Mouse (Mus musculus) intestine, postnatal 0 days (tissue): Measurements from ENCODE around the gene Usp24. TPM values are rescaled to one million over a fixed set of nuclear protein-coding genes. Genes with fewer than 3 reads are reported as not detected.

Experiments used
- ATAC-seq: fragments of 200-750 bp; cut with Nextera tagmentation; 2 replicates; pipeline ENCODE4 v1.8.0; 2017; ENCODE audit warnings: mild to moderate bottlenecking, moderate TSS enrichment, moderate library complexity
- H3K27ac ChIP-seq: fragments of 300-500 bp; sonication (generic); 2 replicates; pipeline ENCODE4 v1.5.1; 2014; ENCODE audit warnings: mild to moderate bottlenecking, low read depth, low read length, moderate library complexity
- H3K27me3 ChIP-seq: fragments of 300-500 bp; sonication (generic); replicated peaks from 2 replicates; pipeline ENCODE4 v1.6.1; 2014; ENCODE audit warnings: low read length, mixed read lengths; ENCODE audit not compliant: control insufficient read depth, insufficient read depth
- H3K36me3 ChIP-seq: fragments of 300-500 bp; sonication (generic); 2 replicates; pipeline ENCODE4 v1.6.1; 2014; ENCODE audit warnings: mild to moderate bottlenecking, moderate library complexity; ENCODE audit not compliant: control insufficient read depth, insufficient read depth
- H3K4me1 ChIP-seq: fragments of 300-500 bp; sonication (generic); replicated peaks from 2 replicates; pipeline ENCODE4 v1.6.1; 2014; ENCODE audit warnings: antibody characterized with exemption, low read length, mixed read lengths; ENCODE audit not compliant: control insufficient read depth, insufficient read depth
- H3K4me2 ChIP-seq: fragments of 300-500 bp; sonication (generic); replicated peaks from 2 replicates; pipeline ENCODE4 v1.6.1; 2014; ENCODE audit warnings: low read depth, mild to moderate bottlenecking, moderate library complexity
- H3K4me3 ChIP-seq: fragments of 300-500 bp; sonication (generic); 2 replicates; pipeline ENCODE4 v1.5.1; 2014; ENCODE audit warnings: low read depth, low read length
- H3K9ac ChIP-seq: fragments of 300-500 bp; sonication (generic); 2 replicates; pipeline ENCODE4 v1.6.1; 2014; ENCODE audit warnings: mild to moderate bottlenecking, low read depth, low read length
- H3K9me3 ChIP-seq: fragments of 300-500 bp; sonication (generic); 2 replicates; pipeline ENCODE4 v1.6.1; 2016; ENCODE audit warnings: mixed run types; ENCODE audit not compliant: control insufficient read depth
- CTCF ChIP-seq: sonication (generic); IDR thresholded peaks from 2 replicates; pipeline ENCODE4 v1.5.1; 2016; ENCODE audit warnings: low read depth, mild to moderate bottlenecking, control low read depth, antibody characterized with exemption, moderate library complexity
- WGBS: fragments of 180-500 bp; shearing (Covaris S2); extraction: QIAGEN DNeasy Blood & Tissue Kit; methylation state at CpG from one replicate; pipeline ENCODE4 v1.1.7; 2014; 5-methylcytosine and 5-hydroxymethylcytosine counted together
- polyA plus RNA-seq: library from polyadenylated mRNA; unstranded; fragments of >200 nt; fragmentation: Nextera tagmentation; extraction: Ambion mirVana; gene quantifications from 2 replicates; pipeline ENCODE4 v1.2.1, GENCODE M21; 2015

Gene Usp24
- polyA plus RNA-seq, 1 experiment from 2014 or later, result 5.3 TPM

- H3K4me1 ChIP-seq, result peaks cover 4% of the 10 kb centered on the region
- 36% methylated on average over 5 of the region's 5 CpGs for WGBS
- no peak for ATAC-seq
- no peak overlapping the region for H3K27ac ChIP-seq
- H3K4me3 ChIP-seq, result peak overlapping the region; percentile 50
- no peaks in the 10 kb centered on the region for H3K27me3 ChIP-seq
- H3K9ac ChIP-seq, result no peak overlapping the region
- H3K36me3 ChIP-seq, result peaks cover 15% of the 10 kb centered on the region; the same call in 1 of the 2 replicates
- no peak for TF ChIP-seq CTCF
- no peaks in the 10 kb centered on the region for H3K9me3 ChIP-seq
- peak overlapping the region; percentile 87 for H3K4me2 ChIP-seq
These were observed 146.5 kb downstream of the Usp24 start for GRCm38 (mm10) chr4:106462524-106462923.

- ATAC-seq, result no peak
These were observed 147.3 kb downstream of the Usp24 start for GRCm38 (mm10) chr4:106463174-106463801.

GRCm38 (mm10) chr4:106467420-106468110 lies 151.6 kb downstream of the Usp24 start:
- Histone ChIP-seq H3K4me1 (peaks cover 4% of the 10 kb centered on the region), H3K27me3 (no peaks in the 10 kb centered on the region), H3K36me3 (no peaks in the 10 kb centered on the region), H3K4me2 (no peak overlapping the region), H3K9me3 (no peaks in the 10 kb centered on the region), H3K4me3 (no peak overlapping the region), H3K27ac (no peak overlapping the region), H3K9ac (no peak overlapping the region)
- ATAC-seq, result no peak
- TF ChIP-seq CTCF, result no peak
- WGBS, result 74% methylated on average over 13 of the region's 13 CpGs

More at GRCm38 (mm10) chr4:106463174-106463801, 147.3 kb downstream of the Usp24 start:
- Histone ChIP-seq H3K27ac (peak overlapping the region; percentile 54; the same call in 1 of the 2 replicates), H3K9me3 (no peaks in the 10 kb centered on the region), H3K4me1 (peaks cover 4% of the 10 kb centered on the region), H3K4me2 (peak overlapping the region; percentile 87), H3K4me3 (peak overlapping the region; percentile 50), H3K9ac (peak overlapping the region; percentile 53), H3K36me3 (peaks cover 8% of the 10 kb centered on the region; the same call in 1 of the 2 replicates), H3K27me3 (no peaks in the 10 kb centered on the region)
- TF ChIP-seq CTCF, result no peak
- WGBS, result 12% methylated on average over 21 of the region's 21 CpGs

- H3K27ac ChIP-seq, result no peak overlapping the region
- no peak for TF ChIP-seq CTCF
- WGBS, result 68% methylated on average over 5 of the region's 5 CpGs
These were observed 154.9 kb downstream of the Usp24 start for GRCm38 (mm10) chr4:106470921-106471320.

GRCm38 (mm10) chr4:106472335-106472734 lies 156.3 kb downstream of the Usp24 start:
- Histone ChIP-seq H3K27me3 (no peaks in the 10 kb centered on the region), H3K4me3 (no peak overlapping the region), H3K4me1 (no peaks in the 10 kb centered on the region), H3K27ac (no peak overlapping the region), H3K4me2 (no peak overlapping the region), H3K9ac (no peak overlapping the region), H3K36me3 (no peaks in the 10 kb centered on the region), H3K9me3 (no peaks in the 10 kb centered on the region)
- peak; percentile 46; the same call in 1 of the 2 replicates for ATAC-seq
- WGBS, result 11% methylated on average over 3 of the region's 3 CpGs
- TF ChIP-seq CTCF, result peak; percentile 90

More at GRCm38 (mm10) chr4:106470921-106471320, 154.9 kb downstream of the Usp24 start:
- Histone ChIP-seq H3K9me3 (no peaks in the 10 kb centered on the region), H3K4me3 (no peak overlapping the region), H3K4me2 (no peak overlapping the region), H3K4me1 (no peaks in the 10 kb centered on the region), H3K27me3 (no peaks in the 10 kb centered on the region), H3K36me3 (no peaks in the 10 kb centered on the region), H3K9ac (no peak overlapping the region)
- no peak for ATAC-seq

GRCm38 (mm10) chr4:106474241-106474640 lies 158.2 kb downstream of the Usp24 start:
- peak; percentile 94 for TF ChIP-seq CTCF
- 5% methylated on average over 6 of the region's 6 CpGs for WGBS
- H3K9me3 ChIP-seq, result no peaks in the 10 kb centered on the region
- no peaks in the 10 kb centered on the region for H3K36me3 ChIP-seq
- no peak overlapping the region for H3K4me2 ChIP-seq
- no peaks in the 10 kb centered on the region for H3K4me1 ChIP-seq
- H3K27ac ChIP-seq, result no peak overlapping the region
- H3K9ac ChIP-seq, result no peak overlapping the region
- H3K27me3 ChIP-seq, result no peaks in the 10 kb centered on the region; the same call in 1 of the 2 replicates
- no peak overlapping the region for H3K4me3 ChIP-seq
- ATAC-seq, result no peak
